Mouse (Mus musculus) MN1 (cell line): Measurements from ENCODE around the gene Rcan2.
A peak's percentile ranks its signal among the peaks of the same experiment; 100 is the strongest.

Experiments
- DNase-seq: peaks from one replicate; pipeline ENCODE4 v3.0.0-alpha.2; 2016; ENCODE audit warnings: low spot score

Rcan2 gene

GRCm38 (mm10) chr17:44077146-44077842 lies 276.1 kb downstream of the Rcan2 start:
- no peak for DNase-seq

- DNase-seq, result no peak
Observed at GRCm38 (mm10) chr17:44077843-44078160, 276.7 kb downstream of the Rcan2 start.

- peak; percentile 91 for DNase-seq
Observed at GRCm38 (mm10) chr17:44078631-44079350, 277.6 kb downstream of the Rcan2 start, which contains the start of gene Enpp5. TSS of gene Enpp5 (plus strand) at chr17:44078813.

GRCm38 (mm10) chr17:44083156-44083555 lies 282.0 kb downstream of the Rcan2 start:
- no peak for DNase-seq

GRCm38 (mm10) chr17:44088226-44088625 lies 287.1 kb downstream of the Rcan2 start:
- DNase-seq, result no peak
